Mouse (Mus musculus): Measurements from ENCODE around the gene Tmem120a. TPM values are rescaled to one million over a fixed set of nuclear protein-coding genes. Genes with fewer than 3 reads are reported as not detected.

Tmem120a gene
- polyA plus RNA-seq, 1 experiment from 2014 or later = 32.0 TPM

DNA sequence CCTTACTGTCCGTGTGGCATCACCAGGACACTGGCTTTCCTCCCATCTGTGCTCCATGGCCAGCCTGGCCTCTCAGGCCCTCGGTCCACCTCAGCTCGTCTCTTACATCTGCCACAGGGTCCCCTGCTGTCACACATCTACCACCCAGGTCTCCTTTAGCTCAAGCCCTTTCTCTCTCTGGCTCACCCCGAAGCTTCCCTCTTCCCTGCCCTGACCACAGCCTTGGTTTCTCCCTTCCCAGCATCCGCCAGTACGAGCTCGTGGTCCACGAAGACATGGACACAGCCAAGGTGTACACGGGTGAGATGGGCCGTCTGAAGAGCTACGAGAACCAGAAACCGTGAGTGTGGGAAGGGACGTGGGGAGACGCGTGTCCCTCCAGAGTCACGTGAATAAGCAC is 12.9 kb downstream of the Tmem120a start:
- no peak overlapping the region for H3K4me2 ChIP-seq
- H3K4me3 ChIP-seq = no peak overlapping the region
- peaks cover 15% of the 10 kb centered on the region for H3K4me1 ChIP-seq
- no peak overlapping the region for H3K27ac ChIP-seq (replicated peaks)
- H3K9ac ChIP-seq = no peak overlapping the region
- H3K36me3 ChIP-seq = peaks cover 81% of the 10 kb centered on the region
- H3K27me3 ChIP-seq (replicated peaks) = no peaks in the 10 kb centered on the region
- no peaks in the 10 kb centered on the region for H3K9me3 ChIP-seq
- no peak for ATAC-seq (ENCODE audit: extremely low read depth, insufficient number of reproducible peaks, low FRiP score, low TSS enrichment)
- WGBS = 89% methylated on average over 16 of the region's 16 CpGs

DNA sequence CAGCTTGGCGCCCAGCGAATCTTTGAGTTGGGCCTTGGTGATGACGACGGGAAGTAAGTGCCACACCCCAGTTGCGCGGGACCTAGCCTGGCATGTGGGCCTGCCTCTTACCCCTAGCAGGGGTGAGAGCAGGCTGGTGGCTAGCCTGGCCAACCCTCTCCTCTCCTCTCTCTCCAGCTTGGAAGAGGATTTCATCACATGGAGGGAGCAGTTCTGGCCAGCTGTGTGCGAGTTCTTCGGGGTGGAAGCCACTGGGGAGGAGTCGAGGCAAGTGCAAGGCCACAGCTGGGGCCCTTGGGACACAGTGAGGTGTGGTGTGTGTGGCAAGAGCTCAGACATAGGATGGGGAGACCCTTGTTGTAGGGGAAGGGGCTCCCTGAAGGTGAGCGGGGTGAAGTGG is 13.3 kb downstream of the Tmem120a start:
- no peak for ATAC-seq (ENCODE audit: extremely low read depth, insufficient number of reproducible peaks, low FRiP score, low TSS enrichment)
- Histone ChIP-seq H3K9me3 (no peaks in the 10 kb centered on the region), H3K4me2 (no peak overlapping the region), H3K4me1 (peaks cover 19% of the 10 kb centered on the region), H3K36me3 (peaks cover 77% of the 10 kb centered on the region), H3K9ac (no peak overlapping the region), H3K27ac (replicated peaks) (no peak overlapping the region), H3K4me3 (no peak overlapping the region), H3K27me3 (replicated peaks) (no peaks in the 10 kb centered on the region)
- WGBS = 87% methylated on average over 10 of the region's 10 CpGs

DNA sequence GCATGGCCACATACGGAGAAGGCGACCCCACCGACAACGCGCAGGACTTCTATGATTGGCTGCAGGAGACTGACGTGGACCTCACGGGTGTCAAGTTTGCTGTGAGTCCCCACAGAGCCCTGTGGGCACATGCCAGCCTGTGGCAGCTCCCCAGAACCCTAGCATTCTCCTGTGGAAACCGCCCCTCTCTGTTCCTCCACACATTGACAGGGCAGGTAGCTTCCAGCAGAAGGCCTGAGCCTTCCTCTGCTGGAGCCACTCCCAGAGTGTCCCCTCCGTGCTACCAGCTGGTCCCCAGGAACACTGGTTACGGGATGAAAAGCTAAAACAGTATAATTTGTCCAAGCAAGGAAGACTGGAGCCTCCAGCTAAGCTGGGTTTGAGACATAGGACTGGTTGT is 14.0 kb downstream of the Tmem120a start:
- H3K27ac ChIP-seq (replicated peaks) = no peak overlapping the region
- H3K9ac ChIP-seq = no peak overlapping the region
- H3K4me2 ChIP-seq = no peak overlapping the region
- 89% methylated on average over 10 of the region's 10 CpGs for WGBS
- H3K9me3 ChIP-seq = no peaks in the 10 kb centered on the region
- H3K36me3 ChIP-seq = peaks cover 70% of the 10 kb centered on the region
- peaks cover 26% of the 10 kb centered on the region for H3K4me1 ChIP-seq
- no peak for ATAC-seq (ENCODE audit: extremely low read depth, insufficient number of reproducible peaks, low FRiP score, low TSS enrichment)
- H3K27me3 ChIP-seq (replicated peaks) = no peaks in the 10 kb centered on the region
- H3K4me3 ChIP-seq = no peak overlapping the region

DNA sequence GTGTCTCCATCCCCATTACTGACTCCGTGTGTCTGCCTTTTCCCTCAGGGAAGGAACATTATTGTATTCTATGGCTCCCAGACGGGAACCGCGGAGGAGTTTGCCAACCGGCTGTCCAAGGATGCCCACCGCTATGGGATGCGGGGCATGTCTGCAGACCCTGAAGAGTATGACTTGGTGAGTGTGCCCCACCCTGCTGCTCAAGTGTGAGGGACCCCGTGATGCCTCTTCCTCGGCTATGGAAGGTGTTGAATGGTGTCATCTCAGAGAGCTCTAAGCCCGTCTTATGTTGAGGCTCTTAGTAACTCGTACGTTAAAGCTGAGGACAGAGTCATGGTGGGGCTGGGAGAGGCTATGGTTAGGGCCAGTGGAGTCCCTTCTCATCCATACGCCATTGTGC is 14.9 kb downstream of the Tmem120a start:
- Histone ChIP-seq H3K4me2 (no peak overlapping the region), H3K27me3 (replicated peaks) (no peaks in the 10 kb centered on the region), H3K4me3 (no peak overlapping the region), H3K27ac (replicated peaks) (no peak overlapping the region), H3K36me3 (peaks cover 61% of the 10 kb centered on the region), H3K4me1 (peaks cover 35% of the 10 kb centered on the region), H3K9me3 (no peaks in the 10 kb centered on the region), H3K9ac (no peak overlapping the region)
- 87% methylated on average over 13 of the region's 13 CpGs for WGBS
- no peak for ATAC-seq (ENCODE audit: extremely low read depth, insufficient number of reproducible peaks, low FRiP score, low TSS enrichment)

DNA sequence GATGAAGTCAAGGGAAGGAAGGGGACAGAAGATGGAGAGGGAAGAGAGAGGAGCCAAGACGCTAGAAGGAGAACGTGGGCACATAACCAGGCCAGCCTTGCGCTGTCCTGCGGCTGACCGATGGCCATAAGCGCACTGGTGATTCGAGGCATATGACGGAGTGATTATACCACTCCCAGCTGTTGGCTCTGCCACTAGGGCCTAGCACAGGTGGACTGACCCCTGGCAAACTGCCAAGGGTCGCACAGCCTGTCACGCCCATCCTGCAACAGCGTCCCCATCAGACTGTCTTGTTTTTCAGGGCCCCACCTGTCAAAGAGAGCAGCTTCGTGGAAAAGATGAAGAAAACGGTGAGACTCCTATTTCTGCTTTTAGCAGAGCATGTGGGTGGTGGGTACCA is 15.9 kb downstream of the Tmem120a start:
- ATAC-seq (ENCODE audit: extremely low read depth, insufficient number of reproducible peaks, low FRiP score, low TSS enrichment) = no peak
- H3K4me3 ChIP-seq = no peak overlapping the region
- no peak overlapping the region for H3K9ac ChIP-seq
- peaks cover 51% of the 10 kb centered on the region for H3K36me3 ChIP-seq
- no peaks in the 10 kb centered on the region for H3K9me3 ChIP-seq
- H3K27ac ChIP-seq (replicated peaks) = no peak overlapping the region
- peaks cover 45% of the 10 kb centered on the region for H3K4me1 ChIP-seq
- 89% methylated on average over 13 of the region's 13 CpGs for WGBS
- H3K27me3 ChIP-seq (replicated peaks) = no peaks in the 10 kb centered on the region
- no peak overlapping the region for H3K4me2 ChIP-seq

DNA sequence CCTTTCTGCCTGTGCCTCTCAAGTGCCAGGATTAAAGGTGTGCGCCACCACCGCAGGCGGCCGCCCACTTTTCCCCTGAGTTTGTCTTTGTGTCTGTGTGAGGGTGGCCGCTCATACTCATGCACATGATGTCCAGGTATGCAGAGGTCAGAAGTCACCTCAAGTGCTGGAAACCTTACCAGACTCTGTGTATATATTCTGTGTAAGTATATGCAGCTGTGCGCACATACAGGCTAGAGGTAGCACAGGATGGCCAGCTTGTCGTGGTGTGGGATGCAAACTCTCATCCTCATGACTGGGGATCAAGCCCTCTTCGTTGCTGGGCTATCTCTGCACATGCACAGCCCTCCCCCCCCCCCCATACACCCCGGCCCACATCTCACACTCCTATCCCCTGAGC is 16.4 kb downstream of the Tmem120a start:
- H3K4me3 ChIP-seq = no peak overlapping the region
- peaks cover 50% of the 10 kb centered on the region for H3K4me1 ChIP-seq
- 91% methylated on average over 9 of the region's 9 CpGs for WGBS
- H3K4me2 ChIP-seq = no peak overlapping the region
- H3K36me3 ChIP-seq = peaks cover 46% of the 10 kb centered on the region
- no peak overlapping the region; the same call in 1 of the 2 replicates for H3K27ac ChIP-seq (replicated peaks)
- no peak overlapping the region for H3K9ac ChIP-seq
- no peaks in the 10 kb centered on the region for H3K9me3 ChIP-seq
- H3K27me3 ChIP-seq (replicated peaks) = no peaks in the 10 kb centered on the region
- no peak for ATAC-seq (ENCODE audit: extremely low read depth, insufficient number of reproducible peaks, low FRiP score, low TSS enrichment)

DNA sequence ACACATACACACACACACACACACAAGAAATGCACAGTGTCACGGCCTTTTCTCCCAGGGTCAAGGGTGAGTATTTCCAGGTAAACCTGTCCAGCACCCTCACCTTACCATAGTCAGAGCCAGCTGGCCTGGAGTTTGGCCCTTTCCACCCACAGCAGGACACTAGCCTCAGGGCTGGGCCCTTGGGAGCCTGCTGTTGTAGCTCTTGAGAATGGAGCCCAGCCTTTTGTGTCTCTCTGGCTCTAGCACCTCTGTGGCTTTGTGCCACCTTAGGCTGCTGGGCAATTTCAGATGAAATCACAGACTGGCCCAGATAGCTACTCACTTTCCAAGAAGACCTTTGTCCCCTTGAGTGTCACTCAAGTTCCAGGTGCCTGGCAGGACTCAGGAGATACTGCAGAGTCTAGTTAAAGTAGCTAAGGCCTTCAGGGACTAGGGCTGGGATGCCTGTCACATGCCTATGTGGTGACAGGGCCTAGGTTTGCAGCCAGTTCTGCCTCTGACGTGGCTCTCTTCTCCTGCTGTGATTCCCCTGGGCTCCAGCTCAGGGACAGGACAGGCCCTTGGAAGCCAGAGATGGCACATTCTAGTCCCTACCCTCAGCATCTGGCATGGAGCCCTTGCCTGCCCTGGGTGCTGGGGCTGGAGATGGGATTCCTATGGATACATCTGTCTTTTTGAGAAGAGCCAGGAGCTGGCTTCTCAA is 17.5 kb downstream of the Tmem120a start:
- Histone ChIP-seq H3K27ac (replicated peaks) (peak overlapping the region; percentile 77), H3K36me3 (peaks cover 36% of the 10 kb centered on the region), H3K9ac (peak overlapping the region; percentile 52), H3K4me3 (no peak overlapping the region), H3K9me3 (no peaks in the 10 kb centered on the region), H3K4me2 (peak overlapping the region; percentile 51; the same call in 1 of the 2 replicates), H3K27me3 (replicated peaks) (no peaks in the 10 kb centered on the region), H3K4me1 (peaks cover 61% of the 10 kb centered on the region)
- WGBS = 51% methylated on average over 2 of the region's 2 CpGs
- ATAC-seq (ENCODE audit: extremely low read depth, insufficient number of reproducible peaks, low FRiP score, low TSS enrichment) = 0 out of 2 replicates have a peak, but pooled peaks have one; percentile 43

DNA sequence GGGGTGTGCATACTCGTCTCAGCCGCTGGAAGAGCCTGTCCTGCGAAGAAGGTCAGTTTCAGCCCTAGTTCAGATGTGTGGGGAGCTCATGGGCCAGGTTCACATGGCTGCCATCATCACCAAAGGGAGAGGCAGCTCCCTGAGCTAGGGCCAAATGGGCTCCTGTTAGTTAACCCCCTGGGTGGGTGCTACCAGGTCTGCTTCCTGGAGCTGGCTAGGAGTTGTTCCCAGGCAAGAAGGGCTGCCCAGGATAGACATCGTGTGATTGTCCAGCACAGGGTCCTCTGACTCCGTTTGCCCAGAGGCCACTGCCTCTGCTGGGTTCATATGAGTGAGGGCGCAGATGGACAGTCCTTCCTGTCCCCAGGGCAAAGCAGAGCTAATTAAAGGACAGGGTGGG is 18.3 kb downstream of the Tmem120a start:
- WGBS = 37% methylated on average over 6 of the region's 6 CpGs
- Histone ChIP-seq H3K9me3 (no peaks in the 10 kb centered on the region), H3K27ac (replicated peaks) (peak overlapping the region; percentile 77), H3K4me1 (peaks cover 61% of the 10 kb centered on the region), H3K4me3 (no peak overlapping the region), H3K4me2 (peak overlapping the region; percentile 51), H3K9ac (peak overlapping the region; percentile 45), H3K27me3 (replicated peaks) (no peaks in the 10 kb centered on the region), H3K36me3 (peaks cover 28% of the 10 kb centered on the region)
- ATAC-seq (ENCODE audit: extremely low read depth, insufficient number of reproducible peaks, low FRiP score, low TSS enrichment) = no peak

DNA sequence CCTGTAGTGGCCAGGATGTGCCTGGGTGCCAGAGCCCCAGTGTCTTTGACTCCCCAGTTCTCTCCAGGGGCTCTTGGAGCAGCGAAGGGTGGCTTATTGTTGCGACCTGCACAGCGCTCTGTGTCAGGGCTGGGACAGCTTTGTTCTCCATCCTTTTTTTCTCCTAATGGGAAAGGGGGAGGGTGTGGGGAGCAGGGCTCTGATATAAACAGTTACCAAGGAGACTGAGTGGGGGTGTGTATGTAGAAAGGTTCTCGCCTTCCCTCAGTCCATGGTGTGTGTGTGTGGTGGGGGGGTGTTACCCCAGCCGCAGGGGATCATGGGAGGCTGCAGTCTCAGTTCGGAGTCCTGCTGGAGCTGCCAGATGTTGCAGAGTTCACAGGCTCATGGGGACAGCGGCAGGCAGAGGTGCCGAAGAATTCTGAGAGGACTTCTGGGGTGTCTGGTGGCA is 18.8 kb downstream of the Tmem120a start:
- H3K4me2 ChIP-seq = peak overlapping the region; percentile 51
- H3K4me3 ChIP-seq = no peak overlapping the region
- WGBS = 34% methylated on average over 8 of the region's 8 CpGs
- H3K27ac ChIP-seq (replicated peaks) = peak overlapping the region; percentile 77
- H3K27me3 ChIP-seq (replicated peaks) = no peaks in the 10 kb centered on the region
- H3K36me3 ChIP-seq = peaks cover 24% of the 10 kb centered on the region
- H3K9ac ChIP-seq = peak overlapping the region; percentile 35; the same call in 1 of the 2 replicates
- peaks cover 61% of the 10 kb centered on the region for H3K4me1 ChIP-seq
- H3K9me3 ChIP-seq = no peaks in the 10 kb centered on the region
- ATAC-seq (ENCODE audit: extremely low read depth, insufficient number of reproducible peaks, low FRiP score, low TSS enrichment) = no peak

DNA sequence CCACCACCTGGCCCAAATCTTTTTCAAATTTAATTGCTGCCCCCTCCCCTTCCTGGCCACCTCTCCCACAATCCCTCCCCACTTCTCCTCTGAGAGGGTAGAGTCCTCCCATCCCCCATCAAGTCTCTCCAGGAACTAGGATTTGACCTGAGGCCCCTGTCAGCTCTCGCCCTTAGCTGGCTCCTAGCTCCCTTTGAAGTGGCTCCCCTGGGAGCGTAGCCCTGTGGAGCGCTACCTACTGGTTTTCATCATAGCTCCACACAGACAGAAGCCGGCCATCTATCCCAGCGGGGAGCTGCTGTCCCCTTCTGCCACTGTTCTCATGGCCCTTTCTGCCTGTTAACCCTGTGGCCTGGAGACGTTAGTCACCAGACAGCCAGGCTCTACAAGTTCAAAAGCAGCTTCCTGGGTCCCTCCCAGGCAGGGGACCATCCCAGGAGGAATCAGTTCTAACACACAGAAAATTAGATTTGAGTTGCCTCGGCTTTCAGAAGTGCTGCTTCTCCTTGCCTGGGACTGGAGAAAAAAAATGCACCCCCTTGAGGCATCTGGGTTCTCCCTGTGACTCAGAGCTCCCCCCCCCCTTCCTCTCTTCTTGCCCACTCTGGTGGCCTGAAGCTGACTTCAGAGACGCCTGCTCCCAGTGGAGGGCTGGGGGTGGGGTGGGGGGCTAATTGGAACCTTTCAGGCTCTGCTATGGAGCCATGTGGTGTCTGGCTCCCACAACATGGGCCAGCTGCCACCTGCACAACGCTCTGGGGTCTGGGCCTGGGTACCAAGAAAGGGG is 19.5 kb downstream of the Tmem120a start:
- no peaks in the 10 kb centered on the region for H3K9me3 ChIP-seq
- no peaks in the 10 kb centered on the region for H3K27me3 ChIP-seq (replicated peaks)
- H3K27ac ChIP-seq (replicated peaks) = peak overlapping the region; percentile 77
- peaks cover 17% of the 10 kb centered on the region for H3K36me3 ChIP-seq
- peak overlapping the region; percentile 61 for H3K9ac ChIP-seq
- H3K4me1 ChIP-seq = peaks cover 61% of the 10 kb centered on the region
- peak overlapping the region; percentile 51; the same call in 1 of the 2 replicates for H3K4me2 ChIP-seq
- 16% methylated on average over 9 of the region's 9 CpGs for WGBS
- ATAC-seq (ENCODE audit: extremely low read depth, insufficient number of reproducible peaks, low FRiP score, low TSS enrichment) = no peak
- H3K4me3 ChIP-seq = no peak overlapping the region

DNA sequence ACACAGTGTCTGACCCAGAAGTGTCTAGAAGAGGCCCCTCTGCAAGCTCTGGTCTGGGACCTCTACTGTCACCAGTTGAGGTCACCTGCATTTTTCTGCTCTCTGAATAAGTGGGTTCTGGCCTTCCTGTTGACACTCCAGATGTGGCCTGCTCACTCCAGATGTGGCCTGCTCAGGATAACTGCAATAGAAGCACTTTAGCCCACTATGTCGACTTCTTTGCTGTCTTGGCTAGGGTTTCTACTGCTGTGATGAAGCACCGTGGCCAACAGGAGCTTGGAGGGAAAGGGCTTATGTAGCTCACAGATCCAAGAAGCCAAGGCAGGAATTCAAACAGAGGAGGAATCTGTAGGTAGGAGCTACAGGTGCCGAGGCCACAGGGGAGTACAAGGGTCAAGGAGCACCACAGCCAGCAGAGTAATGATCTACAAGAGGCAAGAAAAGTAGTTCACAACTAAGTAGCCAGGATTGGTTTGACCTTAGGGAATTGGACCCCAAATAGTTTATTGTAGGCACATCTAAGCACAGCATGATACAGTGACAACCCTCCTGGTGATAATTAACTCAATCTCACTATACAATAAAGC is 21.0 kb downstream of the Tmem120a start:
- Histone ChIP-seq H3K9me3 (no peaks in the 10 kb centered on the region), H3K27me3 (replicated peaks) (no peaks in the 10 kb centered on the region), H3K4me3 (no peak overlapping the region), H3K9ac (no peak overlapping the region), H3K27ac (replicated peaks) (no peak overlapping the region), H3K4me2 (no peak overlapping the region), H3K4me1 (peaks cover 61% of the 10 kb centered on the region), H3K36me3 (peaks cover 15% of the 10 kb centered on the region)
- ATAC-seq (ENCODE audit: extremely low read depth, insufficient number of reproducible peaks, low FRiP score, low TSS enrichment) = no peak
- 57% methylated on average over 3 of the region's 3 CpGs for WGBS

Measured in heart, embryonic 13.5 days (tissue).